Mouse (Mus musculus) midbrain, embryonic 16.5 days (tissue): ENCODE measurements around the gene Vamp9. TPM values are rescaled to one million over a fixed set of nuclear protein-coding genes. Genes with fewer than 3 reads are reported as not detected.

Experiments
- ATAC-seq: fragments of 200-750 bp; cut with Nextera tagmentation; 2 replicates; pipeline ENCODE4 v1.8.0; 2017; ENCODE audit warnings: moderate TSS enrichment
- H3K27ac ChIP-seq: fragments of 300-500 bp; sonication (generic); 2 replicates; pipeline ENCODE4 v1.5.1; 2014; ENCODE audit warnings: mild to moderate bottlenecking, low read length, mixed read lengths
- H3K27me3 ChIP-seq: fragments of 300-500 bp; sonication (generic); 2 replicates; pipeline ENCODE4 v1.6.1; 2014; ENCODE audit warnings: low read depth, low read length, mixed read lengths; ENCODE audit not compliant: control insufficient read depth, insufficient read depth
- H3K36me3 ChIP-seq: fragments of 300-500 bp; sonication (generic); 2 replicates; pipeline ENCODE4 v1.6.1; 2014; ENCODE audit warnings: mild to moderate bottlenecking, low read length, moderate library complexity, mixed read lengths; ENCODE audit not compliant: control insufficient read depth, insufficient read depth
- H3K4me1 ChIP-seq: fragments of 300-500 bp; sonication (generic); 2 replicates; pipeline ENCODE4 v1.6.1; 2014; ENCODE audit warnings: mild to moderate bottlenecking, low read length, mixed read lengths; ENCODE audit not compliant: control insufficient read depth, insufficient read depth
- H3K4me2 ChIP-seq: fragments of 300-500 bp; sonication (generic); 2 replicates; pipeline ENCODE4 v1.6.1; 2014; ENCODE audit warnings: mild to moderate bottlenecking, low read length, mixed read lengths
- H3K4me3 ChIP-seq: fragments of 300-500 bp; sonication (generic); 2 replicates; pipeline ENCODE4 v1.5.1; 2014; ENCODE audit warnings: low read depth, mild to moderate bottlenecking, low read length, moderate library complexity, mixed read lengths
- H3K9ac ChIP-seq: fragments of 300-500 bp; sonication (generic); 2 replicates; pipeline ENCODE4 v1.6.1; 2014; ENCODE audit warnings: low read depth, low read length, mixed read lengths
- H3K9me3 ChIP-seq: fragments of 300-500 bp; sonication (generic); replicated peaks from 2 replicates; pipeline ENCODE4 v1.6.1; 2014; ENCODE audit warnings: mild to moderate bottlenecking, low read length, mixed read lengths; ENCODE audit not compliant: control insufficient read depth, poor library complexity, severe bottlenecking
- WGBS: fragments of 180-500 bp; shearing (Covaris S2); extraction: QIAGEN DNeasy Blood & Tissue Kit; methylation state at CpG from one replicate; pipeline ENCODE4 v1.1.7; 2014; 5-methylcytosine and 5-hydroxymethylcytosine counted together
- polyA plus RNA-seq: library from polyadenylated mRNA; unstranded; fragments of >200 nt; fragmentation: Nextera tagmentation; extraction: Ambion mirVana; gene quantifications from 2 replicates; pipeline ENCODE4 v1.2.1, GENCODE M21; 2015

Vamp9 gene
- polyA plus RNA-seq, 1 experiment from 2014 or later = 1.0 TPM

DNA sequence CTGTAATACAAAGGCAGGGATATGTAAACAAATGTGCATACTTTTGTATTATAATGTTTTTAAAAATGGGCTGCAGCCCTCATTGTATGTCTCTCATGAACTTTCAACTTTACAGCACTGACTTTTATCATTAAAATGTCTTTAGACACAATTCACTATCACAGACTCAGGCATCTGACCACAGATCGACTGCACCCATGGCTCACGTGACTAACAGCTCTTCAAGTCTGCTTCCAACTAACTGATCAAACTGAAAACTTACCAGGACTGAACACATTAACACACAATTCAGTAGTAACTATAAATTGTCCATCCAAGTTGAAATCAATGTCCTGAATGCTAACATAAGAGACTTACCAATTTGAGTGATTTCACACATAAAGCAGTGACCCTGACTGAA lies 53.9 kb downstream of the Vamp9 start:
- H3K9ac ChIP-seq = no peak overlapping the region
- no peak overlapping the region for H3K4me3 ChIP-seq
- no peaks in the 10 kb centered on the region for H3K27me3 ChIP-seq
- H3K27ac ChIP-seq = no peak overlapping the region
- H3K36me3 ChIP-seq = peaks cover 13% of the 10 kb centered on the region
- WGBS = 91% methylated on average over 2 of the region's 2 CpGs
- H3K4me1 ChIP-seq = no peaks in the 10 kb centered on the region
- H3K4me2 ChIP-seq = no peak overlapping the region
- ATAC-seq = no peak
- H3K9me3 ChIP-seq = no peaks in the 10 kb centered on the region

DNA sequence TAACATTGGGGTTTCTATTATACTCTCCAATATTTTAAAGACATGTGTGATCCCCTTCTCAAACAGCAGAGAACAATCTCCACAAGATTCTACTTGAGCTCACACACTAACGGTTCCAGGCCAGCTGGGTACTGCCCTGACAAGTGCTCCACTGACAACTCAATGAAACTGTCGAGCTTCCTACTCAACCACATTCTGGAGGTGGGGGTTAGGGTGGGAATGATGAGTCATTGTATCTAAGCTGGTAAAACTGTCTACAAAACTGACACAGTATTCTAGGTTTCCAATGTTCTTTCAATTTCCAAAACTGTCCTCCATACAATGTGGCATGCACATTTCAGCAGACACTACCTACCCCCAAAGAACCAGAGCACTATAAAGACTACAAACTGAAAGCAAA lies 67.9 kb downstream of the Vamp9 start:
- no peak for ATAC-seq
- peak overlapping the region; percentile 15; the same call in 1 of the 2 replicates for H3K4me2 ChIP-seq
- H3K27ac ChIP-seq = no peak overlapping the region
- H3K9ac ChIP-seq = no peak overlapping the region
- peaks cover 36% of the 10 kb centered on the region for H3K4me1 ChIP-seq
- H3K4me3 ChIP-seq = no peak overlapping the region
- 15% methylated on average over 2 of the region's 2 CpGs for WGBS
- no peaks in the 10 kb centered on the region for H3K27me3 ChIP-seq
- H3K9me3 ChIP-seq = no peaks in the 10 kb centered on the region
- H3K36me3 ChIP-seq = no peaks in the 10 kb centered on the region; the same call in 1 of the 2 replicates

DNA sequence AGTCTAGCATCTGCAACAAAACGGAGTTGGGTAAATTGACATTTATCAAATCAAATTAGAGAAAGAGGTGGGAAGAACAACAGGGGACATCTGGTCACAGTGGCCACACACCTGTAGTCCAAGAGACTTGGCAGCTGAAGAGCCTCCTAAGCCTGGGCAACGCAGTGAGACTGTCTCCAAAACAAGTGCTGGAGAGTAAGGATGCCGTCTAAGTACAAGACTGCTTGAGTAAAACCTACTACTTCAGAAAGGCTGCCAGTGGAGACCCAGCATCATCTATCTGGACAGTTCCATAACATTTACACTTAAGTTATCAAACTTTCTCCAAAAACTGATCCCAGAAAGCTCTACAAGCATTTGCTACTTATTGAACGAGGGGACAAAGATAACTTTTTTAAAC lies 69.0 kb downstream of the Vamp9 start:
- 52% methylated on average over 4 of the region's 4 CpGs for WGBS
- H3K36me3 ChIP-seq = no peaks in the 10 kb centered on the region; the same call in 1 of the 2 replicates
- H3K4me2 ChIP-seq = peak overlapping the region; percentile 36; the same call in 1 of the 2 replicates
- ATAC-seq = no peak
- H3K27me3 ChIP-seq = no peaks in the 10 kb centered on the region
- H3K4me3 ChIP-seq = no peak overlapping the region
- no peaks in the 10 kb centered on the region for H3K9me3 ChIP-seq
- H3K4me1 ChIP-seq = peaks cover 35% of the 10 kb centered on the region
- H3K27ac ChIP-seq = no peak overlapping the region
- H3K9ac ChIP-seq = no peak overlapping the region

DNA sequence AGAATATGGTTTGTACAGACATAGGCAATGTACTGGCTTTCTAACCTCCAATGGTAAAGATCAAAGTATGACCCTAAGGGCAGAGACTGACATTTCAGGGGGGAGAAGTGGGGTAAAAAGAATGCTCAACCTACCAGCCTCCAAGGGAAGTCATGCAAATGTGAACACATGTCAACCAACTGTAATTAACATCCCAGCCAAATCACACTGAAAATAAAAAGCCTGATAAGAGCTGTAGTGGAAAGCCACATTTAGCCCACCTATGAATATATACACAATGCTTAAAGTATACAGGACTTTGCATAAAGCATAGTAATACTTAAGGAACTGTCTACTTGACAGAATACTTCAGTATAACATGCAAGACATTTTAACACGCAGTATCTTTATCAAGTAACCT lies 69.7 kb downstream of the Vamp9 start:
- Histone ChIP-seq H3K4me3 (peak overlapping the region; percentile 28; the same call in 1 of the 2 replicates), H3K9ac (no peak overlapping the region), H3K4me2 (peak overlapping the region; percentile 94), H3K27ac (no peak overlapping the region), H3K36me3 (no peaks in the 10 kb centered on the region; the same call in 1 of the 2 replicates), H3K4me1 (peaks cover 35% of the 10 kb centered on the region), H3K9me3 (no peaks in the 10 kb centered on the region), H3K27me3 (no peaks in the 10 kb centered on the region)
- no peak for ATAC-seq
- 69% methylated on average over 1 of the region's 1 CpGs for whole genome bisulfite sequencing

DNA sequence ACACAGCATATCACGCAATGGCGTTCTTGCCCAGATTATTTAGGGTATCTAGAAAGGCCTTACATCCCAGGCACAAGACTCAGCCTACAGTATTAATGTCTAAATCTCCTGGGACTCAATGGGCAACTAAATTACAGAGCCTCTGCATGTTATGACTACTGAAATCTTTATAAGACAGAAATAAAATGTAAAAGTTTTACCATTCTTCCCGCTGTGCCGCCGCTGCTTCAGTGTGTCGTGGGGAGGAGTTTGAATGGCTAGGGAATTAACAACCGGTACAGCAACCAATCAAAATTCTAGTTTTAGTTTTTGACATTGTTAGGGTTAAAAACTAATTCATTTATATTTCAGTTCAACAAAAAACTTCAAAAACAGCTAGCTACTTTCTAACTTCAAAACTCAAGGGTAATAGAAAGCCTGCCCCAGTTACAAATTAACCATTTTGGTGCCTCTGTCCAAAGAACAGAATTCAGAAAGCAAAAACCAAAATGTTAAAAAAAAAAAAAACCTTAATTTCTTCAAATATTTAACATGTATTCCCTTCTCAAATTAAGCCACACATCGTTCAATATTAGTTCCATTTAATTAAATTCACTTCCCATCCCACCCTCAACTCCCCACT lies 70.4 kb downstream of the Vamp9 start:
- Histone ChIP-seq H3K4me2 (peak overlapping the region; percentile 94), H3K4me1 (peaks cover 35% of the 10 kb centered on the region), H3K27ac (no peak overlapping the region), H3K27me3 (no peaks in the 10 kb centered on the region), H3K9me3 (no peaks in the 10 kb centered on the region), H3K36me3 (no peaks in the 10 kb centered on the region), H3K9ac (peak overlapping the region; percentile 97), H3K4me3 (peak overlapping the region; percentile 93)
- no peak for ATAC-seq
- 6% methylated on average over 8 of the region's 8 CpGs for WGBS

DNA sequence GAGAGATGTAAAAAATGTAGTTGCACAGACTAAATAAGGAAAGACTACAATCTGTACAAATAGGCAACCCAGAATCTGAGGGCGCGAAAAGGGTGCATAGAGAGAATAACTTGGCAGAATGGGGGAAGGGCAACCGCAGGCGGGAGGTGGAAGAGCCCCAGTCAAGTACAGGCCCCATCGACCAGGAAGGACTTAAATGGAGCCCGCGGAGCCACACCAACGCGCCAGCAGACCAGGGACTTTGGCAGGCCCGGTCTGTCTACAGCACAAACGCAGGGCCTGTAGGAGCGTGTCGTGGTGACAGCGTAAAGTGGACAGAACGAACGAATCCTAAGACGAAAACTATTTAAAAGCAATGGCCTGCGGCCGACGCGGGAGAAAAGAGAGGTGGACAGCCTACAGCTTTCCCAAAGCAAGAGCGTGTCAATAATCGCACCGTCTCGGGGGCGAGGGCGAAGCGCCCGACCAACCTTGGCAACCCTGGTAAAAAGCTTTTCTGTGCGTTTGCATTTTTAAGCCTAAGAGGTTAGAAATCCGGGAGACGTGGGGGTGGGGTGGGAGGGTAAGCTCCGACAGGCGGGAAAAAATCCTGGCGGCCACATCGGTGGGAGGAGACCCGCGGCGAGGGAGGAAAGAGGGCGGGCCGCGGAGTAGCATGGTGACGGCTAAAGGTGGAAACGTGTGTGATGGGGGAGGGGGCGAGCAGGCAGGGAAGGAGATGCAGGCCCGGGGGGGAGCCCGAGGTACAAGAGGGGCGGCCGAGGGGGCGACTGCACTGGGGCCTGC lies 71.7 kb downstream of the Vamp9 start:
- Histone ChIP-seq H3K9ac (peak overlapping the region; percentile 97), H3K4me2 (peak overlapping the region; percentile 94), H3K4me1 (peaks cover 35% of the 10 kb centered on the region), H3K27me3 (no peaks in the 10 kb centered on the region), H3K9me3 (no peaks in the 10 kb centered on the region), H3K36me3 (no peaks in the 10 kb centered on the region), H3K27ac (peak overlapping the region; percentile 99), H3K4me3 (peak overlapping the region; percentile 93)
- peak; percentile 34 for ATAC-seq
- WGBS = 0% methylated on average over 43 of the region's 50 CpGs

DNA sequence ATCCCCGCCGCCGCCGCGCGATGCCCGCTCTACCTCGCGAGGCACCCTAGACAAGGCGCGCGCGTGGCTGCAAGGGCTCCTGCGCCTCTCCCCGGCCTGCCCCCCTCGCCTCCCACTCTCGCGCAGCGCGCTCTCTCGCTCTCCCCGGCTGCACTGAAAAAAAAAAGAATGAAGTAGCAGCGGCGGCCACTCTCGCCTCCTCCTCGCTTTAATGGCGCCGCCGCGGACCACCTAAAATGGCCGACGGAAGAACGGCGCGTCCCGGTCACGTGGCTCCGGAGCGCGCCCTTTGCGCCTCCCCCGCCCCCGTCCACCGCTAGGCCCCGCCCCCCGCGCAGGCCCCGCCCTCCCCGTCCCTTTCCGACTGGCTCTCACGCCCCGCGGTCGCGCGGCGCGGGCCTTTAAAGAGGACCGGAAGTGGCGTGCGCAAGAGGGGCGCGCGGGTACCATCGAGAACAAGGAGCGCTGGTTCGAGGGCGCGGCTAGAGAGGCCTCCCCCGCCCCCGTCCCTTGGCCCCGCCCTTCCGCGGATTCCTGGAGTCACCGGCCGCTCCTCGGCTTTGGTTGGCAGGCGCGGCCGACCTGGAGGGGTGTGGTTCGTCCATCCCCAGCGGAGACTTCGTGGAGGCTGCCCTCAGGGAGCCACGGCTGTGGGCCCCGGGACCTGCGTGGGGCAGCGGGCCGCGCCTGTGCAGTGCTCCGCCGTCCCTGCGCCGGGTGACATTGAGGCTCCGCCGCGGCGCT lies 72.8 kb downstream of the Vamp9 start, which contains the start of the genes Hnrnpd and 4930524J08Rik:
TSS of gene Hnrnpd (minus strand) at position 240 of the 744 bp plus-strand sequence.
TSS of gene 4930524J08Rik (plus strand) at position 363 of the 744 bp plus-strand sequence.
- peaks cover 28% of the 10 kb centered on the region for H3K4me1 ChIP-seq
- no peaks in the 10 kb centered on the region for H3K9me3 ChIP-seq
- peak within 1 kb of the TSS; percentile 99 for H3K27ac ChIP-seq
- H3K4me2 ChIP-seq = peak within 1 kb of the TSS; percentile 94
- peak within 1 kb of the TSS; percentile 93 for H3K4me3 ChIP-seq
- peak within 1 kb of the TSS; percentile 97 for H3K9ac ChIP-seq
- no peaks in the 10 kb centered on the region for H3K36me3 ChIP-seq
- WGBS = 1% methylated on average over 75 of the region's 97 CpGs
- H3K27me3 ChIP-seq = no peaks in the 10 kb centered on the region
- peak; percentile 98 for ATAC-seq

DNA sequence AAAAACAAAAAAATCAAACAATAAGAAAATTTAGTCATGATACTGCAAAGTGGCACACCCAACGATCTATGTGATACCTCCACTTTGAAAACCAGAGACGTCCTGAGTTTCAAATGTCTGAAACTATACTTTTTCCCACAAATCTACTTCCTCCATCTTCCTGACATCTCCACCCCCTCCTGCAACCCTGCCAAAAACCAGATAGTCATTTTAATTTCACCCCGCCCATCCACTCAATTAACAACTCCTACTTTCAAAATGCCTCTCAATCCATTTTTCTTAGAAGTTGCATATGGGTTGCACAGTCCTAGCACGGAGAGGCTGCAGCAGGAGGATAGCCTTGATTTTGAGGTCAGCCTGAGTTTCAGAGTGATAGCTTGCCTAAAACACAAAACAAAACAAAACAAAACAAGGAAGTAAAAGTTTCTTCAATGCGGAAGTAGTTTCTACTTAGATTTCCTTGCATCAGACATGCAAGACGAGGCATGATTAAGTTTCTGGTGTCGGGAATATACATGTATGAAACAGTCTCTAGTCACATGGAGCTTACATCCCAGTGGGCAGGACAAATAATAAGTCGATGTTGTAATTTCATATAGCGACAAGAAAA lies 77.5 kb downstream of the Vamp9 start:
- H3K4me3 ChIP-seq = no peak overlapping the region
- no peaks in the 10 kb centered on the region for H3K27me3 ChIP-seq
- H3K36me3 ChIP-seq = no peaks in the 10 kb centered on the region
- no peak overlapping the region for H3K27ac ChIP-seq
- peaks cover 3% of the 10 kb centered on the region for H3K4me1 ChIP-seq
- WGBS = 94% methylated on average over 9 of the region's 9 CpGs
- no peak for ATAC-seq
- no peak overlapping the region for H3K4me2 ChIP-seq
- H3K9me3 ChIP-seq = no peaks in the 10 kb centered on the region
- H3K9ac ChIP-seq = no peak overlapping the region
